In the genomic region with DNA sequence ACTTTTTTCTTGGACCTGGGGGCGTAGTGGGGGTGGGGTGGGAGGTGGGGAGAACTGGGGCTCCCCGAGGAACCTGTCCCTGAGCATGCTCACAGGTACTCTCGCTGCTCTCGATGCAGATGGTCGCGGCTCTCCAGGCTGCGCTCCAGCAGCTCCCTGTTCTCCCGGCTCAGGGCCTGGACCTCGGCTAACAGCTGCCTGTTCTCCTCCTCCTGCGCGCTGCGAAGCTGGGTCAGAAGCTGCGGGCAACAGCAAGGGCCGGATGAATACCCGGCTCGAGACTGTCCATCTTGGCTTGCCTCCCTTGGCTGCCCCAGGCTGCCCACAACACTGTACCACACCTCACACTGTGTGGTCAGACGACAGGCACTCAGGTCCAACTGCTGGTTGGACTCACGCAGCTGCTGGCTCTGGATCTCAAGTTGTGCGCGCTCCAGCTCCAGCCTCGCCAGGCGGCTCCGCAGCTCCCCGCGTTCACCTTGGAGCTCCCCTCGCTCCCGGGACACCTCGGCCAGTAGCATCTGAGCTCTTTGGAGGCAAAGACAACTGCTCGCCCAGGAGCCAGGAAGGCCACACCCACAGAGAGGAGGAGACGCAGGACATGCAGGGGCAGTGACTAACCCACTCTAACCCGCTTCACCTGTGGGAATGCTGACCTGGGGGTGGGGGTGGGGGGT, we compare ENCODE assay signal across 9 mouse cellular contexts. TPM values are rescaled to one million over a fixed set of nuclear protein-coding genes. Genes with fewer than 3 reads are reported as not detected.
A peak's percentile ranks its signal among the peaks of the same experiment; 100 is the strongest.
DNase-seq lines count a peak whose midpoint lies in the region; ATAC-seq and TF ChIP-seq lines count a peak whose summit lies in the region.
"Had no signal": no experiment of that assay in that cellular context is flagged by ENCODE, and none has a peak within 500 bp of the region (broad histone marks: within the 10 kb centered on the region; RNA-seq: fewer than 3 reads in every experiment).

No protein-coding gene starts in this region.

- peak overlapping the region; percentile 22 for H3K4me3 ChIP-seq in embryonic facial prominence, embryonic 11.5 days (ENCODE audit: low read depth, low read length)
- peak overlapping the region; percentile 10; the same call in 1 of the 2 replicates for H3K4me3 ChIP-seq in hindbrain, postnatal 0 days (ENCODE audit: low read length)
- peak overlapping the region; percentile 17; the same call in 1 of the 2 replicates for H3K4me3 ChIP-seq in midbrain, postnatal 0 days (ENCODE audit: low read depth, low read length)

- H3K9me3 ChIP-seq in embryonic facial prominence, embryonic 11.5 days (replicated peaks; ENCODE audit: control insufficient read depth, low read length): no peaks in the 10 kb centered on the region
- H3K9me3 ChIP-seq in hindbrain, postnatal 0 days (ENCODE audit: low read length): no peaks in the 10 kb centered on the region
- no peaks in the 10 kb centered on the region for H3K9me3 ChIP-seq in midbrain, postnatal 0 days (ENCODE audit: low read length)

- TF ChIP-seq CTCF in hindbrain, postnatal 0 days (IDR thresholded peaks at IDR 0.05; ENCODE audit: low read depth): no peak
- TF ChIP-seq CTCF in midbrain, postnatal 0 days (IDR thresholded peaks at IDR 0.05): no peak

- H3K36me3 ChIP-seq in embryonic facial prominence, embryonic 11.5 days (replicated peaks; ENCODE audit: control insufficient read depth, insufficient read depth, low read depth, low read length): no peaks in the 10 kb centered on the region
- no peaks in the 10 kb centered on the region for H3K36me3 ChIP-seq in hindbrain, postnatal 0 days (ENCODE audit: insufficient read depth, low read length)
- no peaks in the 10 kb centered on the region for H3K36me3 ChIP-seq in midbrain, postnatal 0 days (ENCODE audit: insufficient read depth, low read length)

- H3K4me1 ChIP-seq in embryonic facial prominence, embryonic 11.5 days (ENCODE audit: control insufficient read depth, insufficient read depth, low read length): no peaks in the 10 kb centered on the region; the same call in 1 of the 2 replicates
- 0 out of 2 replicates have a peak, but pooled peaks cover 7% of the 10 kb centered on the region for H3K4me1 ChIP-seq in hindbrain, postnatal 0 days (ENCODE audit: insufficient read depth, low read length)
- peaks cover 7% of the 10 kb centered on the region; the same call in 1 of the 2 replicates for H3K4me1 ChIP-seq in midbrain, postnatal 0 days (ENCODE audit: insufficient read depth, low read length)

- H3K4me2 ChIP-seq in embryonic facial prominence, embryonic 11.5 days (ENCODE audit: low read depth, low read length): peak overlapping the region; percentile 40
- peak overlapping the region; percentile 44 for H3K4me2 ChIP-seq in hindbrain, postnatal 0 days (ENCODE audit: low read depth, low read length)
- H3K4me2 ChIP-seq in midbrain, postnatal 0 days (ENCODE audit: low read depth, low read length, poor library complexity, severe bottlenecking): peak overlapping the region; percentile 40

- H3K27me3 ChIP-seq in embryonic facial prominence, embryonic 11.5 days (ENCODE audit: control insufficient read depth, insufficient read depth, low read length): peaks cover 37% of the 10 kb centered on the region
- H3K27me3 ChIP-seq in hindbrain, postnatal 0 days (ENCODE audit: insufficient read depth, low read length): peaks cover 14% of the 10 kb centered on the region; the same call in 1 of the 2 replicates
- peaks cover 34% of the 10 kb centered on the region for H3K27me3 ChIP-seq in midbrain, postnatal 0 days (ENCODE audit: insufficient read depth, low read length)

- no peak for ATAC-seq in embryonic facial prominence, embryonic 11.5 days (replicated peaks; ENCODE audit: insufficient number of reproducible peaks, low FRiP score, low TSS enrichment, low read depth)
- peak; percentile 38; the same call in 1 of the 2 replicates for ATAC-seq in hindbrain, postnatal 0 days
- no peak for ATAC-seq in midbrain, postnatal 0 days (ENCODE audit: low FRiP score)
- ATAC-seq: Patski had no signal

- H3K27ac ChIP-seq in embryonic facial prominence, embryonic 11.5 days (replicated peaks; ENCODE audit: low read depth, low read length): no peak overlapping the region
- no peak overlapping the region for H3K27ac ChIP-seq in hindbrain, postnatal 0 days
- no peak overlapping the region for H3K27ac ChIP-seq in midbrain, postnatal 0 days (ENCODE audit: low read depth, low read length)

- peak overlapping the region; percentile 18; the same call in 1 of the 2 replicates for H3K9ac ChIP-seq in embryonic facial prominence, embryonic 11.5 days (replicated peaks; ENCODE audit: low read length)
- H3K9ac ChIP-seq in hindbrain, postnatal 0 days (replicated peaks; ENCODE audit: low read length): no peak overlapping the region
- 0 out of 2 replicates have a peak overlapping the region, but pooled peaks have one; percentile 2 for H3K9ac ChIP-seq in midbrain, postnatal 0 days (replicated peaks; ENCODE audit: low read length, poor library complexity, severe bottlenecking)

- 3% methylated on average over 31 of the region's 31 CpGs for WGBS in embryonic facial prominence, embryonic 11.5 days
- 2% methylated on average over 30 of the region's 31 CpGs for WGBS in hindbrain, postnatal 0 days
- 2% methylated on average over 31 of the region's 31 CpGs for WGBS in midbrain, postnatal 0 days

- DNase-seq in kidney, adult 18-20 months: peak; percentile 35
- DNase-seq in kidney, adult 9 months: no peak
- DNase-seq in embryonic facial prominence, embryonic 11.5 days (ENCODE audit: low spot score): peak; percentile 21
- peak; percentile 11 for DNase-seq in hindbrain, postnatal 0 days (ENCODE audit: low spot score)
- DNase-seq in midbrain, postnatal 0 days (ENCODE audit: low spot score): no peak
- DNase-seq in right cerebral cortex, adult 18-20 months: no peak
- DNase-seq in gastrocnemius, postnatal 4 days (ENCODE audit: low spot score in 2 of 2): no peak
- no peak for DNase-seq in urinary bladder, postnatal 25 days (ENCODE audit: low spot score)

RNA-seq across cellular contexts. Expression of a gene that starts 7.5 kb away (rescaled TPM):
- 5.9 TPM in 2 replicates for polyA plus RNA-seq in embryonic facial prominence, embryonic 11.5 days (2014; fragmentation: Nextera tagmentation; extraction: Ambion mirVana)
- 26.0 and 27.7 TPM in 2 replicates for total RNA-seq in hindbrain, postnatal 0 days (2014; rRNA removed)
- 19.5 and 22.1 TPM in 2 replicates for polyA plus RNA-seq in hindbrain, postnatal 0 days (2015; fragmentation: Nextera tagmentation; extraction: Ambion mirVana)
- 20.6 and 31.1 TPM in 2 replicates for total RNA-seq in midbrain, postnatal 0 days (2014; rRNA removed)
- 18.5 and 19.1 TPM in 2 replicates for polyA plus RNA-seq in midbrain, postnatal 0 days (2015; fragmentation: Nextera tagmentation; extraction: Ambion mirVana)
- 10 to 100 TPM; 17.8 to 18.7 TPM for total RNA-seq in gastrocnemius, postnatal 4 days (2021)

RNA-seq across cellular contexts. Expression of a gene that starts 10.0 kb away (rescaled TPM):
- polyA plus RNA-seq in embryonic facial prominence, embryonic 11.5 days (2014; fragmentation: Nextera tagmentation; extraction: Ambion mirVana): 0.39 and 0.88 TPM in 2 replicates
- 1.8 and 2.2 TPM in 2 replicates for total RNA-seq in hindbrain, postnatal 0 days (2014; rRNA removed)
- polyA plus RNA-seq in hindbrain, postnatal 0 days (2015; fragmentation: Nextera tagmentation; extraction: Ambion mirVana): 1.2 and 1.5 TPM in 2 replicates
- 1.0 and 1.9 TPM in 2 replicates for total RNA-seq in midbrain, postnatal 0 days (2014; rRNA removed)
- 0.86 and 1.8 TPM in 2 replicates for polyA plus RNA-seq in midbrain, postnatal 0 days (2015; fragmentation: Nextera tagmentation; extraction: Ambion mirVana)
- 1 to 10 TPM; 1.3 to 2.9 TPM for total RNA-seq in gastrocnemius, postnatal 4 days (2021)

Comparison
In these comparisons a context has a peak if more than half of its experiments do, and no peak if none do; other contexts are left out.
1. DNase-seq: peak in kidney, adult 18-20 months (single experiment), embryonic facial prominence, embryonic 11.5 days (single experiment) and hindbrain, postnatal 0 days (single experiment); none in kidney, adult 9 months (single experiment), midbrain, postnatal 0 days (single experiment), right cerebral cortex, adult 18-20 months (single experiment), gastrocnemius, postnatal 4 days (0 of 2) and urinary bladder, postnatal 25 days (single experiment).
2. Peak in every context shown above with its lines, with median percentiles within 50 percentile points of each other: H3K4me2 ChIP-seq and H3K4me3 ChIP-seq.